In the genomic region with DNA sequence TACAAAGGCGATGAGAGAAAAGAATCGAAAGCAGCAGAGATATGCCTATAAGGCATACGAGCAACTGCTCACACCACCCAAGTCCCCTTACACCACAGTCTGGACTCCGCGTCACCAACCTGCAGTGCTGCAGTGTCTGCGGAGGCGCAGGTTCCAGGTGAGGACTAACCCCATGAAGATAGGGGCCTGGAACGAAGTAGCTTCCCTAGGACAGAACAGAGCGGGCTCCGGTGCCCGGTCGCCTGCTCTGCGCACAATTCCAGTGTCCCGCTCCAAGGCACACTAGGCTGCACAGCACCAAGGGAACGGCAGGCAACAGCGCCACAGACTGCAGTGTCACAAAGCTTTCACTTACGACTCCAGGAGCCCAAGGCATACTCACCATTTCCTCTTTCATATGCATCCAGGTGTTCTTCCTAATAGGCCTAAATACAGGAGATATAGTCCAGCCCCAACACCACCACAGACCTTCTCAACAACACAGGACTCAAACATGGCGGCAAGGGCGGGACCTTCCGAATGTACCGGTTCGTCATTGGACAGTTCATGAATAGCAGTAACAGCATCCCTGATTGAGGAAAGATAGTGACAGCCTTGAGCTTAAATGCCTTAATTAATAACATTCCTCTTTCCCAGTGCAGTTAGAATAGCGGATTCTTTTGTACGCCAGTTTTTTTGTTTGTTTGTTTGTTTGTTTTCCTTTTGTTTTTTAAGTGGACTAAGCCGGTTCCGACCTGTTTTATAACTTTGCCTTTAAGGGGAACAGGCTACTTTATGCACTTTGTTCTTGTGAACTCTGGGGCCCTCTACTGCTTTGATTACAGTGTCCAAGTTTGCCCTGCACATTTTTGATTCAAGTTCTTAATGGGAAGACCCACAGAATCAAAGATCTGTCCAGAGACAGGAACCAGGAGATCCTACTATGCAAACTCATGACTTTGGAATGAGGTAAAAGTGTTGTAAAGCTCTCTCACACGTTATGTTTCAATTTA, we compare ENCODE assay signal across 8 mouse cellular contexts. TPM values are rescaled to one million over a fixed set of nuclear protein-coding genes. Genes with fewer than 3 reads are reported as not detected.
DNase-seq lines count a peak whose midpoint lies in the region; TF ChIP-seq lines count a peak whose summit lies in the region.

A gene (minus strand): TSS at position 503 of the 992 bp plus-strand sequence.

- H3K36me3 ChIP-seq in megakaryocyte, embryonic 14.5 days (replicated peaks; ENCODE audit: low read length), result peaks cover 3% of the 10 kb centered on the region

- TF ChIP-seq CTCF in cortical plate, adult 2 months (IDR thresholded peaks at IDR 0.05; ENCODE audit: extremely low read depth, insufficient read depth, low read length), result no peak

- H3K27ac ChIP-seq in cortical plate, adult 2 months (ENCODE audit: insufficient read depth, low read length), result 0 out of 2 replicates have a peak within 1 kb of the TSS, but pooled peaks have one; percentile 4

- TF ChIP-seq POLR2A in cortical plate, adult 2 months (IDR thresholded peaks at IDR 0.05; ENCODE audit: extremely low read depth, insufficient read depth, low read length), result peak; percentile 59

- H3K27me3 ChIP-seq in megakaryocyte, embryonic 14.5 days (replicated peaks), result no peaks in the 10 kb centered on the region

- H3K4me3 ChIP-seq in cortical plate, adult 2 months (ENCODE audit: insufficient read depth, low read length), result peak within 1 kb of the TSS; percentile 85
- H3K4me3 ChIP-seq in megakaryocyte, embryonic 14.5 days (replicated peaks), result peak within 1 kb of the TSS; percentile 93

- peak; percentile 91 for DNase-seq in adipocyte (ENCODE audit: low spot score)
- DNase-seq in gastrocnemius, adult 8-10 months (ENCODE audit: low spot score in 2 of 2), result peak; percentile 54 to 58
- peak; percentile 79 for DNase-seq in hindlimb bud, embryonic 11.5 days (ENCODE audit: extremely low spot score, low read depth, low spot score)
- DNase-seq in left cerebral cortex, adult 8-10 months (ENCODE audit: low spot score in 2 of 2), result peak; percentile 66 to 71
- peak; percentile 89 to 92 for DNase-seq in right cerebral cortex, postnatal 10 days (ENCODE audit: low spot score in 2 of 2)
- peak; percentile 60 to 70 for DNase-seq in urinary bladder, postnatal 4 days (ENCODE audit: low spot score in 2 of 2)

- peaks cover 6% of the 10 kb centered on the region; the same call in 1 of the 2 replicates for H3K9me3 ChIP-seq in megakaryocyte, embryonic 14.5 days

- H3K4me1 ChIP-seq in cortical plate, adult 2 months (ENCODE audit: control insufficient read depth, insufficient read depth, low read length), result no peaks in the 10 kb centered on the region
- peaks cover 15% of the 10 kb centered on the region for H3K4me1 ChIP-seq in megakaryocyte, embryonic 14.5 days

RNA-seq across cellular contexts. Expression of the gene that starts here (rescaled TPM):
- polyA plus RNA-seq in cortical plate, adult 2 months (2012; rRNA removed), result 9.7 and 10.1 TPM in 2 replicates
- total RNA-seq in gastrocnemius, adult 8-10 months (2022), result 1 to 10 TPM; 1.8 to 4.8 (median 4.4) TPM
- total RNA-seq in left cerebral cortex, adult 8-10 months (2022), result 10 to 100 TPM; 18.8 to 22.3 (median 20.7) TPM
- polyA plus RNA-seq in megakaryocyte, embryonic 14.5 days (2012; ENCODE audit: insufficient read depth, low replicate concordance), result 1.4 TPM in 1 of 2 replicates, not detected in the other

Comparison
In these comparisons a context has a peak if more than half of its experiments do, and no peak if none do; other contexts are left out.
1. Peak in every context shown above with its lines: DNase-seq, H3K4me3 ChIP-seq and H3K27ac ChIP-seq.